Mouse (Mus musculus) liver, postnatal 0 days (tissue): Measurements from ENCODE around the gene Cdc14a.

Experiments
- CTCF ChIP-seq: sonication (generic); IDR thresholded peaks from 2 replicates; pipeline ENCODE4 v1.5.1; 2016; ENCODE audit warnings: antibody characterized with exemption, low read depth
- EP300 ChIP-seq: IDR thresholded peaks from 2 replicates; pipeline ENCODE4 v1.6.1; 2016; ENCODE audit warnings: antibody characterized with exemption, low read depth, mild to moderate bottlenecking

DNA sequence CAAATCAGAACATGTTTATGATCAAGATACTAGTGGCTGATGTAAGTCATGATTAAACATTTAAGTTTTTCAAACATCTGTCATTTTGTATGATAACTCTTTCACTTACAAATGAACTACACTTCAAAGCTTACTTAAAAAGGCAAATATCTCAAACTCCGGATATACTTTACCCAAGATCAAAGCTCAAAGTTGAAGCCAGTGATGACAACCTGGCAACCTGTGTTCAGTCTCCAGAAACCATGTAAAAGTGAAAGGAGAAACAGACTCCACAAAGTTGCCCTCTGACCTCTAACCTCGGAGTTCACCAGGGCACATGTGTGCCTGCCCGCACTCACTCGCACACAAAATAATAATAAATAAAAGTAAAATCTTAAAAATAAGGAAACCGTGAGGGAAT is 49.3 kb downstream of the Cdc14a start:
- TF ChIP-seq CTCF (no peak), EP300 (no peak)
